Mouse (Mus musculus): Measurements from ENCODE around the gene Baiap2l1. TPM values are rescaled to one million over a fixed set of nuclear protein-coding genes. Genes with fewer than 3 reads are reported as not detected.
"Not testable (repeated sequence)": the region's sequence is repeated elsewhere in the genome, so short reads cannot be mapped to it uniquely, and the experiment has no call there.

The Baiap2l1 gene
- total and polyA plus RNA-seq, 3 experiments, result 0.11 TPM; not detected in 2

DNA sequence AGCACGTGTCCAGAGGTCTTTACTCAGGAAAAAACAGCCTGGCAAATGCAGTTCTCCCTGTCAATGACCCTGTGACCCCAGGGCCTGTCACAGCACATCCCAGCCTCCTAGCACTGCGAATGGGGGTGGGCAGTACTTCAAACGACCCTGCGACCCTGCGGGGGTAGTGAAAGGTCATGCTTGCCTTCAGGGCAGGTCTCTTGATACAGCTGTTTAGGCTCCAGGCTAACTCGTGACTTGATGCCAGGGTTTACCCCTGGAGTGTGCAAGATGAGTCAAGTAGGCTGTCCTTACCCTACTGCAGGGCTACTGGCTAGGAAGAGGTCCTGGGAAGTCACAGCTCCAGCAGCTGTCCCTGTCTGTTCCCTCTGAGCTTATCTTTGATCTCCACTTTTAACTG lies 13.1 kb upstream of the Baiap2l1 start:
- ATAC-seq (ENCODE audit: extremely low read depth, insufficient number of reproducible peaks, low FRiP score, poor library complexity, severe bottlenecking) (no peak), DNase-seq (ENCODE audit: low spot score) (no peak)
- Histone ChIP-seq H3K27me3 (ENCODE audit: insufficient read depth, low read length) (no peaks in the 10 kb centered on the region), H3K36me3 (replicated peaks) (no peaks in the 10 kb centered on the region), H3K9me3 (replicated peaks) (peaks cover 31% of the 10 kb centered on the region), H3K4me3 (ENCODE audit: low read depth, low read length) (no peak overlapping the region), H3K4me1 (ENCODE audit: insufficient read depth, low read depth, low read length) (no peaks in the 10 kb centered on the region)
- TF ChIP-seq GATA2 (IDR thresholded peaks at IDR 0.05; ENCODE audit: borderline replicate concordance, low read depth, low read length) (no peak), TAL1 (conservative IDR thresholded peaks at IDR 0.05; ENCODE audit: low read depth, low read length) (no peak), POLR2AphosphoS5 (IDR thresholded peaks at IDR 0.05; ENCODE audit: insufficient replicate concordance, low read depth, low read length) (no peak), GATA1 (IDR thresholded peaks at IDR 0.05; ENCODE audit: borderline replicate concordance, low read length) (no peak), CTCF (IDR thresholded peaks at IDR 0.05; ENCODE audit: low read depth, low read length) (no peak)

GRCm38 (mm10) chr5:144368661-144369205 lies 10.8 kb upstream of the Baiap2l1 start:
- DNase-seq (ENCODE audit: low spot score) (no peak), ATAC-seq (ENCODE audit: extremely low read depth, insufficient number of reproducible peaks, low FRiP score, poor library complexity, severe bottlenecking) (no peak)
- no peak for TF ChIP-seq GATA2 (IDR thresholded peaks at IDR 0.05; ENCODE audit: borderline replicate concordance, low read depth, low read length)
- TF ChIP-seq POLR2AphosphoS5 (IDR thresholded peaks at IDR 0.05; ENCODE audit: insufficient replicate concordance, low read depth, low read length), result no peak
- no peak for TF ChIP-seq GATA1 (IDR thresholded peaks at IDR 0.05; ENCODE audit: borderline replicate concordance, low read length)
- no peak for TF ChIP-seq TAL1 (conservative IDR thresholded peaks at IDR 0.05; ENCODE audit: low read depth, low read length)
- no peak for TF ChIP-seq CTCF (IDR thresholded peaks at IDR 0.05; ENCODE audit: low read depth, low read length)
- H3K9me3 ChIP-seq (replicated peaks), result peaks cover 24% of the 10 kb centered on the region
- H3K36me3 ChIP-seq (replicated peaks), result no peaks in the 10 kb centered on the region
- H3K27me3 ChIP-seq (ENCODE audit: insufficient read depth, low read length), result no peaks in the 10 kb centered on the region
- H3K4me1 ChIP-seq (ENCODE audit: insufficient read depth, low read depth, low read length), result no peaks in the 10 kb centered on the region
- H3K4me3 ChIP-seq (ENCODE audit: low read depth, low read length), result no peak overlapping the region

- not testable (repeated sequence) for DNase-seq (ENCODE audit: low spot score); H3K4me3 ChIP-seq (ENCODE audit: low read depth, low read length); H3K4me1 ChIP-seq (ENCODE audit: insufficient read depth, low read depth, low read length); H3K27me3 ChIP-seq (ENCODE audit: insufficient read depth, low read length); ATAC-seq (ENCODE audit: extremely low read depth, insufficient number of reproducible peaks, low FRiP score, poor library complexity, severe bottlenecking); H3K36me3 ChIP-seq (replicated peaks)
- H3K9me3 ChIP-seq (replicated peaks), result peaks cover 37% of the 10 kb centered on the region
Observed at GRCm38 (mm10) chr5:144366551-144366950, 8.6 kb upstream of the Baiap2l1 start.

DNA sequence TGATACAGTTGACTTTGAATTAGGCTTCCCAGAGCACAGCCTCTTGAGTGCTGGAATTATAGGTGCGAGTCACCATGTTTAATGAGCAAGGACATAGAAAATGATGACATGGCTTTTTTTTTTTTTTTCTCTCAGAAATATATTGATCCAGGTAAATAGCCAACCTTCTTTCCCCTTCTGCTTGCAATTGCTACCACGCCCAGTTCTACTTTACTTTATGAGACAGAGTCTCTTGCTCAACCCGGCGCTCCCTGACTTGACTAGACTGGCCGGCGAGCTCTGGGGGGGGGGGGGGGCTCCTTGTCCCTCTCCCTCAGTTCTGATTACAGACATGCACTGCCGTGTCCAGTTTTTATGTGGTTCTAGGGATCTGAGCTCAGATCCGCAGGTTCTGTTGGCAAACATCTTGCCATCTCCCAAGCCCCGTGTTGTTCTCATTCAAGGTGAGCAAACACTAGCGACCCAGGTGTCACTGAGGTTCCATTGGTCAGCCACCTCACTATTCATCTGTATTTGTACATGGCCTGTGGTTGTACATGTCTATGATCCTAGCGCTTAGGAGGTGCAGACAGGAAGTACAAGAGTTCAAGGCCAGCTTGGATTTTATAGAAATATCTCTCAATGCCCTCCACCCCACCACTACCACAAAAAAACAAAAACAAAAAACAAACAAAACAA lies 6.9 kb upstream of the Baiap2l1 start:
- Histone ChIP-seq H3K4me3 (ENCODE audit: low read depth, low read length) (no peak overlapping the region), H3K4me1 (ENCODE audit: insufficient read depth, low read depth, low read length) (no peaks in the 10 kb centered on the region), H3K9me3 (replicated peaks) (peaks cover 34% of the 10 kb centered on the region), H3K36me3 (replicated peaks) (no peaks in the 10 kb centered on the region), H3K27me3 (ENCODE audit: insufficient read depth, low read length) (no peaks in the 10 kb centered on the region)
- no peak for ATAC-seq (ENCODE audit: extremely low read depth, insufficient number of reproducible peaks, low FRiP score, poor library complexity, severe bottlenecking)
- TF ChIP-seq POLR2AphosphoS5 (IDR thresholded peaks at IDR 0.05; ENCODE audit: insufficient replicate concordance, low read depth, low read length) (no peak), CTCF (IDR thresholded peaks at IDR 0.05; ENCODE audit: low read depth, low read length) (no peak), TAL1 (conservative IDR thresholded peaks at IDR 0.05; ENCODE audit: low read depth, low read length) (no peak), GATA2 (IDR thresholded peaks at IDR 0.05; ENCODE audit: borderline replicate concordance, low read depth, low read length) (no peak), GATA1 (IDR thresholded peaks at IDR 0.05; ENCODE audit: borderline replicate concordance, low read length) (no peak)
- DNase-seq (ENCODE audit: low spot score), result no peak

- Histone ChIP-seq H3K4me3 (ENCODE audit: low read depth, low read length) (no peak overlapping the region), H3K9me3 (replicated peaks) (peaks cover 48% of the 10 kb centered on the region), H3K27me3 (ENCODE audit: insufficient read depth, low read length) (no peaks in the 10 kb centered on the region), H3K4me1 (ENCODE audit: insufficient read depth, low read depth, low read length) (no peaks in the 10 kb centered on the region), H3K36me3 (replicated peaks) (no peaks in the 10 kb centered on the region)
- TF ChIP-seq CTCF (IDR thresholded peaks at IDR 0.05; ENCODE audit: low read depth, low read length) (no peak), POLR2AphosphoS5 (IDR thresholded peaks at IDR 0.05; ENCODE audit: insufficient replicate concordance, low read depth, low read length) (no peak), GATA1 (IDR thresholded peaks at IDR 0.05; ENCODE audit: borderline replicate concordance, low read length) (no peak), GATA2 (IDR thresholded peaks at IDR 0.05; ENCODE audit: borderline replicate concordance, low read depth, low read length) (no peak), TAL1 (conservative IDR thresholded peaks at IDR 0.05; ENCODE audit: low read depth, low read length) (no peak)
- no peak for ATAC-seq (ENCODE audit: extremely low read depth, insufficient number of reproducible peaks, low FRiP score, poor library complexity, severe bottlenecking)
- no peak for DNase-seq (ENCODE audit: low spot score)
Observed at GRCm38 (mm10) chr5:144360346-144360745, 2.4 kb upstream of the Baiap2l1 start.

- TF ChIP-seq GATA1 (IDR thresholded peaks at IDR 0.05; ENCODE audit: borderline replicate concordance, low read length) (no peak), CTCF (IDR thresholded peaks at IDR 0.05; ENCODE audit: low read depth, low read length) (no peak), GATA2 (IDR thresholded peaks at IDR 0.05; ENCODE audit: borderline replicate concordance, low read depth, low read length) (no peak), TAL1 (conservative IDR thresholded peaks at IDR 0.05; ENCODE audit: low read depth, low read length) (no peak), POLR2AphosphoS5 (IDR thresholded peaks at IDR 0.05; ENCODE audit: insufficient replicate concordance, low read depth, low read length) (no peak)
- ATAC-seq (ENCODE audit: extremely low read depth, insufficient number of reproducible peaks, low FRiP score, poor library complexity, severe bottlenecking), result no peak
- Histone ChIP-seq H3K36me3 (replicated peaks) (no peaks in the 10 kb centered on the region), H3K4me3 (ENCODE audit: low read depth, low read length) (no peak overlapping the region), H3K27me3 (ENCODE audit: insufficient read depth, low read length) (no peaks in the 10 kb centered on the region), H3K4me1 (ENCODE audit: insufficient read depth, low read depth, low read length) (no peaks in the 10 kb centered on the region), H3K9me3 (replicated peaks) (peaks cover 46% of the 10 kb centered on the region)
- no peak for DNase-seq (ENCODE audit: low spot score)
Observed at GRCm38 (mm10) chr5:144359886-144360285, 2.0 kb upstream of the Baiap2l1 start.
